Mouse (Mus musculus): Measurements from ENCODE around the gene Pdgfc. TPM values are rescaled to one million over a fixed set of nuclear protein-coding genes. Genes with fewer than 3 reads are reported as not detected.

Pdgfc gene
- polyA plus RNA-seq, 1 experiment from 2014 or later: 2.2 TPM

GRCm38 (mm10) chr3:81029909-81030308 lies 6.3 kb upstream of the Pdgfc start:
- no peak for ATAC-seq
- Histone ChIP-seq H3K9ac (replicated peaks; ENCODE audit: low read depth) (no peak overlapping the region), H3K9me3 (ENCODE audit: low read length) (no peaks in the 10 kb centered on the region), H3K4me3 (ENCODE audit: low read depth, low read length) (no peak overlapping the region), H3K36me3 (ENCODE audit: insufficient read depth, low read length) (no peaks in the 10 kb centered on the region), H3K4me1 (ENCODE audit: insufficient read depth, low read depth, low read length) (no peaks in the 10 kb centered on the region), H3K27ac (ENCODE audit: low read length) (no peak overlapping the region), H3K27me3 (replicated peaks; ENCODE audit: insufficient read depth, low read length) (no peaks in the 10 kb centered on the region), H3K4me2 (replicated peaks; ENCODE audit: low read depth, low read length) (no peak overlapping the region)
- no peak for TF ChIP-seq EP300 (IDR thresholded peaks at IDR 0.05)
- TF ChIP-seq CTCF (IDR thresholded peaks at IDR 0.05): no peak
- DNase-seq (ENCODE audit: low spot score): no peak
- 78% methylated on average over 3 of the region's 3 CpGs for WGBS

- no peaks in the 10 kb centered on the region for H3K27me3 ChIP-seq (replicated peaks; ENCODE audit: insufficient read depth, low read length)
- no peaks in the 10 kb centered on the region for H3K9me3 ChIP-seq (ENCODE audit: low read length)
- H3K4me3 ChIP-seq (ENCODE audit: low read depth, low read length): no peak overlapping the region
- WGBS: 81% methylated on average over 2 of the region's 2 CpGs
- H3K27ac ChIP-seq (ENCODE audit: low read length): no peak overlapping the region
- no peaks in the 10 kb centered on the region for H3K4me1 ChIP-seq (ENCODE audit: insufficient read depth, low read depth, low read length)
- TF ChIP-seq EP300 (IDR thresholded peaks at IDR 0.05): no peak
- no peak for TF ChIP-seq CTCF (IDR thresholded peaks at IDR 0.05)
- H3K36me3 ChIP-seq (ENCODE audit: insufficient read depth, low read length): no peaks in the 10 kb centered on the region
- H3K9ac ChIP-seq (replicated peaks; ENCODE audit: low read depth): no peak overlapping the region
- ATAC-seq (no peak), DNase-seq (ENCODE audit: low spot score) (no peak)
- no peak overlapping the region for H3K4me2 ChIP-seq (replicated peaks; ENCODE audit: low read depth, low read length)
Observed at GRCm38 (mm10) chr3:81030311-81030710, 5.9 kb upstream of the Pdgfc start.

GRCm38 (mm10) chr3:81032014-81032413 lies 4.2 kb upstream of the Pdgfc start:
- no peak overlapping the region for H3K4me2 ChIP-seq (replicated peaks; ENCODE audit: low read depth, low read length)
- no peak overlapping the region for H3K4me3 ChIP-seq (ENCODE audit: low read depth, low read length)
- H3K4me1 ChIP-seq (ENCODE audit: insufficient read depth, low read depth, low read length): no peaks in the 10 kb centered on the region
- no peak overlapping the region for H3K9ac ChIP-seq (replicated peaks; ENCODE audit: low read depth)
- DNase-seq (ENCODE audit: low spot score): no peak
- WGBS: 71% methylated on average over 4 of the region's 4 CpGs
- no peak for ATAC-seq
- H3K27ac ChIP-seq (ENCODE audit: low read length): no peak overlapping the region
- H3K27me3 ChIP-seq (replicated peaks; ENCODE audit: insufficient read depth, low read length): no peaks in the 10 kb centered on the region
- no peak for TF ChIP-seq EP300 (IDR thresholded peaks at IDR 0.05)
- TF ChIP-seq CTCF (IDR thresholded peaks at IDR 0.05): no peak
- H3K36me3 ChIP-seq (ENCODE audit: insufficient read depth, low read length): no peaks in the 10 kb centered on the region
- no peaks in the 10 kb centered on the region for H3K9me3 ChIP-seq (ENCODE audit: low read length)

GRCm38 (mm10) chr3:81034336-81035102 lies 1.7 kb upstream of the Pdgfc start:
- TF ChIP-seq CTCF (IDR thresholded peaks at IDR 0.05) (no peak), EP300 (IDR thresholded peaks at IDR 0.05) (no peak)
- no peak overlapping the region for H3K9ac ChIP-seq (replicated peaks; ENCODE audit: low read depth)
- H3K4me1 ChIP-seq (ENCODE audit: insufficient read depth, low read depth, low read length): peaks cover 3% of the 10 kb centered on the region; the same call in 1 of the 2 replicates
- H3K4me2 ChIP-seq (replicated peaks; ENCODE audit: low read depth, low read length): no peak overlapping the region
- no peaks in the 10 kb centered on the region for H3K36me3 ChIP-seq (ENCODE audit: insufficient read depth, low read length)
- DNase-seq (ENCODE audit: low spot score) (no peak), ATAC-seq (no peak)
- no peaks in the 10 kb centered on the region for H3K27me3 ChIP-seq (replicated peaks; ENCODE audit: insufficient read depth, low read length)
- 47% methylated on average over 6 of the region's 6 CpGs for WGBS
- no peak overlapping the region for H3K4me3 ChIP-seq (ENCODE audit: low read depth, low read length)
- no peaks in the 10 kb centered on the region for H3K9me3 ChIP-seq (ENCODE audit: low read length)
- H3K27ac ChIP-seq (ENCODE audit: low read length): no peak overlapping the region

- no peak for TF ChIP-seq CTCF (IDR thresholded peaks at IDR 0.05)
- no peak for TF ChIP-seq EP300 (IDR thresholded peaks at IDR 0.05)
- no peaks in the 10 kb centered on the region for H3K9me3 ChIP-seq (ENCODE audit: low read length)
- ATAC-seq (peak; percentile 89), DNase-seq (ENCODE audit: low spot score) (peak; percentile 70)
- H3K4me3 ChIP-seq (ENCODE audit: low read depth, low read length): peak overlapping the region; percentile 68
- no peaks in the 10 kb centered on the region for H3K27me3 ChIP-seq (replicated peaks; ENCODE audit: insufficient read depth, low read length)
- peaks cover 3% of the 10 kb centered on the region; the same call in 1 of the 2 replicates for H3K4me1 ChIP-seq (ENCODE audit: insufficient read depth, low read depth, low read length)
- H3K27ac ChIP-seq (ENCODE audit: low read length): no peak overlapping the region
- 1% methylated on average over 42 of the region's 68 CpGs for WGBS
- H3K4me2 ChIP-seq (replicated peaks; ENCODE audit: low read depth, low read length): peak overlapping the region; percentile 96
- H3K36me3 ChIP-seq (ENCODE audit: insufficient read depth, low read length): no peaks in the 10 kb centered on the region
- peak overlapping the region; percentile 39; the same call in 1 of the 2 replicates for H3K9ac ChIP-seq (replicated peaks; ENCODE audit: low read depth)
Observed at GRCm38 (mm10) chr3:81036554-81037311, 517 bp downstream of the Pdgfc start.

- Histone ChIP-seq H3K4me2 (replicated peaks; ENCODE audit: low read depth, low read length) (peak overlapping the region; percentile 96), H3K27me3 (replicated peaks; ENCODE audit: insufficient read depth, low read length) (no peaks in the 10 kb centered on the region), H3K36me3 (ENCODE audit: insufficient read depth, low read length) (no peaks in the 10 kb centered on the region), H3K27ac (ENCODE audit: low read length) (no peak overlapping the region), H3K9me3 (ENCODE audit: low read length) (no peaks in the 10 kb centered on the region), H3K9ac (replicated peaks; ENCODE audit: low read depth) (peak overlapping the region; percentile 39; the same call in 1 of the 2 replicates), H3K4me1 (ENCODE audit: insufficient read depth, low read depth, low read length) (peaks cover 3% of the 10 kb centered on the region; the same call in 1 of the 2 replicates), H3K4me3 (ENCODE audit: low read depth, low read length) (peak overlapping the region; percentile 68)
- DNase-seq (ENCODE audit: low spot score): peak; percentile 31
- ATAC-seq: peak; percentile 43
- TF ChIP-seq CTCF (IDR thresholded peaks at IDR 0.05): no peak
- no peak for TF ChIP-seq EP300 (IDR thresholded peaks at IDR 0.05)
- 0% methylated on average over 33 of the region's 34 CpGs for WGBS
Observed at GRCm38 (mm10) chr3:81037312-81037859, 1.2 kb downstream of the Pdgfc start.

Data from lung, postnatal 0 days (tissue).